Mouse (Mus musculus) CH12.LX (cell line): ENCODE results near the gene Rtbdn. TPM values are rescaled to one million over a fixed set of nuclear protein-coding genes. Genes with fewer than 3 reads are reported as not detected.

Experiments used
- DNase-seq: peaks from one replicate; pipeline ENCODE4 v3.0.0-alpha.2; 2013; ENCODE audit errors: extremely low read depth
- H3K27ac ChIP-seq: 2 replicates; pipeline ENCODE4 v1.5.1; 2012; ENCODE audit warnings: low read depth, mild to moderate bottlenecking, control low read depth, moderate library complexity; ENCODE audit not compliant: insufficient read depth
- H3K27me3 ChIP-seq: replicated peaks from 2 replicates; pipeline ENCODE3; 2012; ENCODE audit warnings: inconsistent platforms
- H3K36me3 ChIP-seq, 2 experiments: replicated peaks in 1 of 2; 2 replicates each; pipeline versions ENCODE3 to v1.6.1; 2012; ENCODE audit warnings: inconsistent platforms in 1 of 2, low read length in 1 of 2, mild to moderate bottlenecking in 1 of 2, mixed read lengths in 1 of 2, moderate library complexity in 1 of 2; ENCODE audit not compliant: control insufficient read depth in 1 of 2, insufficient read depth in 1 of 2
- H3K4me1 ChIP-seq, 2 experiments: 2 replicates each; pipeline ENCODE4 v1.6.1; 2012; ENCODE audit warnings: inconsistent platforms in 1 of 2, moderate library complexity in 1 of 2; ENCODE audit not compliant: insufficient read depth in 2 of 2, control insufficient read depth in 1 of 2
- H3K4me2 ChIP-seq: 2 replicates; pipeline ENCODE4 v1.6.1; 2012; ENCODE audit warnings: low read depth, mild to moderate bottlenecking, control low read depth; ENCODE audit not compliant: poor library complexity, insufficient read depth, severe bottlenecking
- H3K4me3 ChIP-seq, 3 experiments: fragments of 150-350 bp in 1 of 3; sonication (generic) in 1 of 3; replicated peaks in 1 of 3; 2 replicates each; pipeline versions ENCODE3 to v1.5.1; 2011 to 2012; ENCODE audit warnings: low read depth in 2 of 3, low read length in 2 of 3, mild to moderate bottlenecking in 2 of 3, moderate library complexity in 2 of 3, control low read depth in 1 of 3, improper control_type of control experiment in 1 of 3, inconsistent platforms in 1 of 3, mixed read lengths in 1 of 3; ENCODE audit not compliant: poor library complexity in 1 of 3
- H3K79me2 ChIP-seq: replicated peaks from 2 replicates; pipeline ENCODE4 v1.6.1; 2012; ENCODE audit warnings: mild to moderate bottlenecking, moderate library complexity; ENCODE audit not compliant: control insufficient read depth, poor library complexity, insufficient read depth, severe bottlenecking; ENCODE audit errors: extremely low read depth
- H3K9ac ChIP-seq: 2 replicates; pipeline ENCODE4 v1.6.1; 2012; ENCODE audit warnings: low read depth, mild to moderate bottlenecking, control low read depth, moderate library complexity; ENCODE audit not compliant: insufficient read depth
- H3K9me3 ChIP-seq: replicated peaks from 2 replicates; pipeline ENCODE3; 2012; ENCODE audit warnings: low read length, inconsistent platforms, mixed read lengths
- BHLHE40 ChIP-seq: IDR thresholded peaks from 2 replicates; pipeline ENCODE4 v1.6.1; 2011; ENCODE audit warnings: mild to moderate bottlenecking, low read depth, low read length, improper control_type of control experiment
- CHD1 ChIP-seq: IDR thresholded peaks from 2 replicates; pipeline ENCODE4 v1.6.1; 2012; ENCODE audit warnings: low read depth, low read length, improper control_type of control experiment, inconsistent platforms
- CTCF ChIP-seq, 2 experiments: IDR thresholded peaks in 1 of 2; conservative IDR thresholded peaks in 1 of 2; 2 replicates each; pipeline ENCODE4 v1.5.1; 2011 to 2012; ENCODE audit warnings: low read depth in 2 of 2, low read length in 2 of 2, improper control_type of control experiment in 1 of 2, inconsistent platforms in 1 of 2, mild to moderate bottlenecking in 1 of 2, moderate library complexity in 1 of 2
- GABPA ChIP-seq: IDR thresholded peaks from 2 replicates; pipeline ENCODE4 v1.6.1; 2012; ENCODE audit warnings: low read depth, low read length, improper control_type of control experiment, inconsistent platforms; ENCODE audit not compliant: insufficient replicate concordance
- IRF4 ChIP-seq: IDR thresholded peaks from 2 replicates; pipeline ENCODE4 v1.6.1; 2014; ENCODE audit warnings: low read depth, mild to moderate bottlenecking, inconsistent platforms, low read length, improper control_type of control experiment
- JUND ChIP-seq: conservative IDR thresholded peaks from 2 replicates; pipeline ENCODE4 v1.6.1; 2011; ENCODE audit warnings: low read depth, low read length, improper control_type of control experiment
- KAT2A ChIP-seq: IDR thresholded peaks from 2 replicates; pipeline ENCODE4 v1.6.1; 2012; ENCODE audit warnings: low read length, improper control_type of control experiment, inconsistent platforms; ENCODE audit not compliant: insufficient replicate concordance
- MAFK ChIP-seq: IDR thresholded peaks from 2 replicates; pipeline ENCODE4 v1.6.1; 2011; ENCODE audit warnings: low read length, improper control_type of control experiment; ENCODE audit not compliant: insufficient replicate concordance
- MEF2A ChIP-seq: IDR thresholded peaks from 2 replicates; pipeline ENCODE4 v1.6.1; 2014; ENCODE audit warnings: low read depth, mild to moderate bottlenecking, inconsistent platforms, low read length, improper control_type of control experiment, borderline replicate concordance
- MXI1 ChIP-seq: IDR thresholded peaks from 2 replicates; pipeline ENCODE4 v1.6.1; 2011; ENCODE audit warnings: mild to moderate bottlenecking, low read depth, low read length, improper control_type of control experiment
- MYC ChIP-seq: IDR thresholded peaks from 2 replicates; pipeline ENCODE4 v1.6.1; 2011; ENCODE audit warnings: low read depth, mild to moderate bottlenecking, improper control_type of control experiment, low read length
- NELFE ChIP-seq: IDR thresholded peaks from 2 replicates; pipeline ENCODE4 v1.6.1; 2011; ENCODE audit warnings: low read depth, low read length, improper control_type of control experiment
- NRF1 ChIP-seq: IDR thresholded peaks from 2 replicates; pipeline ENCODE4 v1.6.1; 2014; ENCODE audit warnings: low read depth, mild to moderate bottlenecking, inconsistent platforms, low read length, improper control_type of control experiment, moderate library complexity
- POLR2A ChIP-seq: IDR thresholded peaks from 2 replicates; pipeline ENCODE4 v1.6.1; 2011; ENCODE audit warnings: low read depth, mild to moderate bottlenecking, improper control_type of control experiment, low read length
- RAD21 ChIP-seq: IDR thresholded peaks from 2 replicates; pipeline ENCODE4 v1.6.1; 2011; ENCODE audit warnings: low read depth, mild to moderate bottlenecking, low read length, improper control_type of control experiment, moderate library complexity
- SIN3A ChIP-seq: IDR thresholded peaks from 2 replicates; pipeline ENCODE4 v1.6.1; 2012; ENCODE audit warnings: low read length, improper control_type of control experiment, inconsistent platforms
- SMC3 ChIP-seq: IDR thresholded peaks from 2 replicates; pipeline ENCODE4 v1.6.1; 2011; ENCODE audit warnings: low read depth, low read length, improper control_type of control experiment
- TBP ChIP-seq: conservative IDR thresholded peaks from 2 replicates; pipeline ENCODE4 v1.6.1; 2011; ENCODE audit warnings: low read depth, low read length, improper control_type of control experiment
- TCF12 ChIP-seq: IDR thresholded peaks from 2 replicates; pipeline ENCODE4 v1.6.1; 2014; ENCODE audit warnings: low read depth, mild to moderate bottlenecking, inconsistent platforms, low read length, improper control_type of control experiment
- USF2 ChIP-seq: conservative IDR thresholded peaks from 2 replicates; pipeline ENCODE4 v1.6.1; 2011; ENCODE audit warnings: low read depth, low read length, improper control_type of control experiment
- ZC3H11A ChIP-seq: IDR thresholded peaks from 2 replicates; pipeline ENCODE4 v1.6.1; 2012; ENCODE audit warnings: low read depth, mild to moderate bottlenecking, inconsistent platforms, low read length, improper control_type of control experiment
- ZKSCAN1 ChIP-seq: IDR thresholded peaks from 2 replicates; pipeline ENCODE4 v1.6.1; 2012; ENCODE audit warnings: low read depth, inconsistent platforms, low read length, improper control_type of control experiment, borderline replicate concordance
- ZMIZ1 ChIP-seq: IDR thresholded peaks from 2 replicates; pipeline ENCODE4 v1.6.1; 2012; ENCODE audit warnings: low read depth, mild to moderate bottlenecking, inconsistent platforms, low read length, improper control_type of control experiment
- ZNF384 ChIP-seq: IDR thresholded peaks from 2 replicates; pipeline ENCODE4 v1.6.1; 2012; ENCODE audit warnings: low read depth, low read length, improper control_type of control experiment, inconsistent platforms
- dilution Hi-C: fragments of 300-500 bp; cut with MboI; formaldehyde crosslinking; loops from 2 replicates; pipeline ENCODE4 v1.14.3; 2020; ENCODE audit warnings: low sequenced_read_pairs; ENCODE audit not compliant: extremely low pct_unique_long_range_greater_than_20kb, extremely low pct_ligation_motif_present
- in situ Hi-C: fragments of 300-500 bp; cut with MboI; formaldehyde crosslinking; loops from 3 replicates; pipeline ENCODE4 v1.14.3; 2019; ENCODE audit warnings: low sequenced_read_pairs, low pct_ligation_motif_present, low pct_unique_long_range_greater_than_20kb, mixed read lengths
- polyA plus RNA-seq: library from polyadenylated mRNA; unstranded; fragments of >175 nt; gene quantifications from 2 replicates; pipeline ENCODE4 v1.2.1, GENCODE M21; 2012; ENCODE audit warnings: low read depth; ENCODE audit not compliant: insufficient read length
- total RNA-seq, 2 experiments: library from RNA; depleted of rRNA; stranded (reverse); fragments of 300-350 nt in 1 of 2; fragments of >200 nt in 1 of 2; gene quantifications; 2 replicates each; pipeline ENCODE4 v1.2.3; 2012 to 2014

Gene Rtbdn
- total and polyA plus RNA-seq, 3 experiments, result 0.21 to 1.8 TPM; not detected in 1

DNA sequence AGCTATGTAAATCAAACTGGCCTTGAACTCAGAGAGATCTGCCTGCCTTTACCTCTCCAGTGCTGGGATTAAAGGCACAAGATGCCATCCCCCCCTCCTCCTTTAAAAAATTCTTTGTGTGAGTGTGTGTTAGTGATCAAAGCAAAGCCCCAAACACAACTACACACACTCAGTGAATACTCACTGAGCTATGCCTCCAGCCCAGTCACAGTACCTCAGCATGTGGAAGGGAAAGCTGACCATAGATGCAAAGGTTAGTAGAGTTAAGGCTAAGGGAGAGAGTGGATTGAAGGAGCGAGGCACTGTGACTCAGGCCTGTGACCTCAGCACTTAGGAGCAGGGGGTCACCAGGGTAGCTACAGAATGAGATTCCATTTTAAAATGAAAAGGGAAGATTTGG lies 26.3 kb downstream of the Rtbdn start:
- H3K27ac ChIP-seq, result no peak overlapping the region
- TF ChIP-seq ZMIZ1 (no peak), RAD21 (no peak), MYC (no peak), MAFK (no peak)
- no peak overlapping the region for H3K9ac ChIP-seq
- peaks cover 6 to 23% of the 10 kb centered on the region in 2 experiments; a peak in 3 of 4 replicates for H3K4me1 ChIP-seq
- H3K9me3 ChIP-seq, result no peaks in the 10 kb centered on the region
- H3K4me3 ChIP-seq, result no peak overlapping the region
- dilution Hi-C loops, result no loop called here
- H3K36me3 ChIP-seq, result peaks cover 25 to 37% of the 10 kb centered on the region in 2 experiments
- peaks cover 22% of the 10 kb centered on the region for H3K79me2 ChIP-seq
- DNase-seq, result no peak
- no peaks in the 10 kb centered on the region for H3K27me3 ChIP-seq
- in situ Hi-C loops, result loop anchor here (5.0 kb wide), 1 partner anchor 34 kb away; no protein-coding TSS in a partner anchor
- no peak overlapping the region for H3K4me2 ChIP-seq

DNA sequence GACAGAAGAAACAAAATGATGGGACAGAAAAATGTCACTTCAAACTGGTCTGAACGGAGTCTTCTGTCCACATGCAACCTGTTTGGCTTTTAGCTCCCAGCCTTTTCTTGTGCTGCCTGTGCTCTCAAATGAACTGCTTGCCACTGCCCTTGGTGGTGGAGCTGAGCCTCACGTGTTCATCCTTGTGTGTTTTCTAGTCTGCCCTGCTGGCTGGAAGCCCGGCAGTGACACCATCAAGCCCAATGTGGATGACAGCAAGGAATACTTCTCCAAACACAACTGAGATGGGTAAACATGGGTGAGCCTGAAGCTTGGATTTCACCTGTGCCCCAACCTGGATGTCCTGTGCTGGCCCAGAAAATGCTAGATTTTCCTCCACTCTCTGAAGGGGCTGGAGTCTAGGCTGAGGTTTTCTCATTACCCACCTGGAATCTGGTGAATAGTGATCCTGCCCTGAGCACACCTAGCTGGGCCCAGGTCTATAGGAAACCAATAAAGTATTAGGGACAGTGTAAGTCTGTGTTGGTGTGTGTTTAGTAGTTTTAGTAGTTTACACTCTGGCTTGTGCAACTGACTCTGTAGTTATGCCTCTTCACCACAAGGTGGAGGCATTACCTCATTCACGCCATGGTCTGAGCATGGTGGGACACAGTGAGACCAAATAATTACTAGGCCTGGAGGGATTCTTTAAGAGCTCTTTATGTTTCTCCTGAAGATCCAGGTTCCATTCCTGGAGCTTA lies 27.2 kb downstream of the Rtbdn start:
- dilution Hi-C loops, result no loop called here
- Histone ChIP-seq H3K36me3 (peaks cover 25 to 37% of the 10 kb centered on the region in 2 experiments), H3K4me1 (peaks cover 6 to 20% of the 10 kb centered on the region in 2 experiments; a peak in 3 of 4 replicates)

More for the DNA sequence above, 27.2 kb downstream of the Rtbdn start:
- Histone ChIP-seq H3K27me3 (no peaks in the 10 kb centered on the region), H3K9ac (peak overlapping the region; percentile 88; the same call in 1 of the 2 replicates), H3K27ac (peak overlapping the region; percentile 30; the same call in 1 of the 2 replicates), H3K4me3 (peak overlapping the region in 2 of 3 experiments; percentile 35 to 94), H3K9me3 (no peaks in the 10 kb centered on the region), H3K4me2 (peak overlapping the region; percentile 98)
- peak; percentile 76 for DNase-seq
- in situ Hi-C loops, result loop anchor here (5.0 kb wide), 1 partner anchor 33 kb away; no protein-coding TSS in a partner anchor
- no peak for TF ChIP-seq KAT2A
- no peak for TF ChIP-seq TCF12
- peak; percentile 15; the same call in 1 of the 2 replicates for TF ChIP-seq NELFE
- no peak for TF ChIP-seq GABPA
- TF ChIP-seq MEF2A, result no peak
- TF ChIP-seq POLR2A, result 0 out of 2 replicates have a peak, but pooled peaks have one; percentile 5
- TF ChIP-seq SIN3A, result peak; percentile 80; the same call in 1 of the 2 replicates
- TF ChIP-seq ZKSCAN1, result no peak
- TF ChIP-seq TBP, result no peak
- peak; percentile 84 for TF ChIP-seq ZC3H11A
- no peak for TF ChIP-seq IRF4
- no peak for TF ChIP-seq BHLHE40
- TF ChIP-seq ZMIZ1, result no peak
- no peak for TF ChIP-seq ZNF384
- TF ChIP-seq MXI1, result no peak
- TF ChIP-seq JUND, result no peak
- peak; percentile 89 to 98 for TF ChIP-seq CTCF (conservative IDR thresholded peaks at IDR 0.05 in 1 of 2, IDR thresholded peaks at IDR 0.05 in 1 of 2; ENCODE audit: low read depth in 2 of 2, low read length in 2 of 2)
- peak; percentile 99 for TF ChIP-seq RAD21
- TF ChIP-seq NRF1, result no peak
- no peak for TF ChIP-seq CHD1
- peak; percentile 76; the same call in 1 of the 2 replicates for TF ChIP-seq MYC
- no peak for TF ChIP-seq USF2
- peak; percentile 98 for TF ChIP-seq SMC3
- TF ChIP-seq, all 38 proteins: peak for 8
- H3K79me2 ChIP-seq, result peaks cover 26% of the 10 kb centered on the region
